In genomic region chr6:117544276-117545196, GRCm38 (mm10) we compare ENCODE assay signal across 14 mouse cellular contexts.
DNase-seq lines count a peak whose midpoint lies in the region.
"Had no signal": no experiment of that assay in that cellular context is flagged by ENCODE, and none has a peak within 500 bp of the region (broad histone marks: within the 10 kb centered on the region; RNA-seq: fewer than 3 reads in every experiment).

No protein-coding gene starts in this region.

- peak; percentile 14 for DNase-seq in testis, postnatal 10 days (ENCODE audit: low spot score)
- no peak for DNase-seq in testis, postnatal 14 days (ENCODE audit: low spot score)
- DNase-seq in Muller cell, postnatal 12 days (ENCODE audit: inconsistent ontology term) = peak; percentile 94
- peak; percentile 56 for DNase-seq in fibroblast of lung, adult 2 months (ENCODE audit: low read depth)
- no peak for DNase-seq in cerebellum, adult 18-20 months
- DNase-seq in adrenal gland, adult 8-10 months = no peak
- DNase-seq: adrenal gland, postnatal 14 days; cerebellum, adult 2 months; cerebellum, postnatal 10 days; forebrain, postnatal 0 days; gastrocnemius, adult 2 months; gastrocnemius, postnatal 25 days; heart, postnatal 10 days; kidney, adult 18-20 months had no signal

Comparison
In these comparisons a context has a peak if more than half of its experiments do, and no peak if none do; other contexts are left out.
1. DNase-seq: peak in testis, postnatal 10 days (single experiment), Muller cell, postnatal 12 days (single experiment) and fibroblast of lung, adult 2 months (single experiment); none in testis, postnatal 14 days (single experiment), cerebellum, adult 18-20 months (0 of 2) and adrenal gland, adult 8-10 months (single experiment).